Mouse (Mus musculus): ENCODE data around the gene Zfp263. TPM values are rescaled to one million over a fixed set of nuclear protein-coding genes. Genes with fewer than 3 reads are reported as not detected.
A peak's percentile ranks its signal among the peaks of the same experiment; 100 is the strongest.

The Zfp263 gene
- polyA plus RNA-seq (2015; fragmentation: Nextera tagmentation; extraction: Ambion mirVana): 43.8 and 51.8 TPM in 2 replicates

GRCm38 (mm10) chr16:3743503-3744185, at the start of gene Zfp263:
Gene Zfp263 (plus strand): TSS chr16:3744093.
- Histone ChIP-seq H3K9me3 (ENCODE audit: low read length) (peaks cover 15% of the 10 kb centered on the region), H3K27ac (ENCODE audit: low read length) (peak within 1 kb of the TSS; percentile 96), H3K27me3 (ENCODE audit: insufficient read depth, low read length) (no peaks in the 10 kb centered on the region), H3K4me2 (replicated peaks; ENCODE audit: low read depth, low read length) (peak within 1 kb of the TSS; percentile 95), H3K4me3 (ENCODE audit: low read length) (peak within 1 kb of the TSS; percentile 97), H3K9ac (replicated peaks; ENCODE audit: low read length) (peak within 1 kb of the TSS; percentile 93), H3K36me3 (ENCODE audit: insufficient read depth, low read length) (peaks cover 30% of the 10 kb centered on the region), H3K4me1 (ENCODE audit: insufficient read depth, low read length) (peaks cover 22% of the 10 kb centered on the region)
- ATAC-seq (ENCODE audit: low FRiP score, low TSS enrichment): peak; percentile 99
- under 1% methylated on average over 42 of the region's 42 CpGs for WGBS

- Histone ChIP-seq H3K9me3 (ENCODE audit: low read length) (no peaks in the 10 kb centered on the region), H3K4me3 (ENCODE audit: low read length) (no peak overlapping the region), H3K4me2 (replicated peaks; ENCODE audit: low read depth, low read length) (no peak overlapping the region), H3K36me3 (ENCODE audit: insufficient read depth, low read length) (no peaks in the 10 kb centered on the region), H3K27ac (ENCODE audit: low read length) (no peak overlapping the region), H3K9ac (replicated peaks; ENCODE audit: low read length) (no peak overlapping the region), H3K27me3 (ENCODE audit: insufficient read depth, low read length) (no peaks in the 10 kb centered on the region), H3K4me1 (ENCODE audit: insufficient read depth, low read length) (no peaks in the 10 kb centered on the region)
- WGBS: 81% methylated on average over 8 of the region's 8 CpGs
- ATAC-seq (ENCODE audit: low FRiP score, low TSS enrichment): no peak
Measured at GRCm38 (mm10) chr16:3699281-3699680, 44.6 kb upstream of the Zfp263 start.

- Histone ChIP-seq H3K4me3 (ENCODE audit: low read length) (no peak overlapping the region), H3K4me2 (replicated peaks; ENCODE audit: low read depth, low read length) (no peak overlapping the region), H3K36me3 (ENCODE audit: insufficient read depth, low read length) (no peaks in the 10 kb centered on the region), H3K9me3 (ENCODE audit: low read length) (no peaks in the 10 kb centered on the region), H3K4me1 (ENCODE audit: insufficient read depth, low read length) (no peaks in the 10 kb centered on the region), H3K9ac (replicated peaks; ENCODE audit: low read length) (no peak overlapping the region), H3K27ac (ENCODE audit: low read length) (no peak overlapping the region), H3K27me3 (ENCODE audit: insufficient read depth, low read length) (no peaks in the 10 kb centered on the region)
- WGBS: 60% methylated on average over 1 of the region's 1 CpGs
- ATAC-seq (ENCODE audit: low FRiP score, low TSS enrichment): no peak
Measured at GRCm38 (mm10) chr16:3700893-3701292, 43.0 kb upstream of the Zfp263 start.

- no peak overlapping the region for H3K4me2 ChIP-seq (replicated peaks; ENCODE audit: low read depth, low read length)
- no peaks in the 10 kb centered on the region for H3K36me3 ChIP-seq (ENCODE audit: insufficient read depth, low read length)
- no peaks in the 10 kb centered on the region for H3K9me3 ChIP-seq (ENCODE audit: low read length)
- 58% methylated on average over 6 of the region's 6 CpGs for WGBS
- H3K27me3 ChIP-seq (ENCODE audit: insufficient read depth, low read length): no peaks in the 10 kb centered on the region
- no peak for ATAC-seq (ENCODE audit: low FRiP score, low TSS enrichment)
- no peaks in the 10 kb centered on the region for H3K4me1 ChIP-seq (ENCODE audit: insufficient read depth, low read length)
- no peak overlapping the region for H3K27ac ChIP-seq (ENCODE audit: low read length)
- H3K4me3 ChIP-seq (ENCODE audit: low read length): no peak overlapping the region
- H3K9ac ChIP-seq (replicated peaks; ENCODE audit: low read length): no peak overlapping the region
Measured at GRCm38 (mm10) chr16:3706680-3707079, 37.2 kb upstream of the Zfp263 start.

- H3K27me3 ChIP-seq (ENCODE audit: insufficient read depth, low read length): no peaks in the 10 kb centered on the region
Measured at GRCm38 (mm10) chr16:3714731-3715130, 29.2 kb upstream of the Zfp263 start.

GRCm38 (mm10) chr16:3717980-3718379, 25.9 kb upstream of the Zfp263 start, which contains the start of gene Mefv:
Gene Mefv (minus strand): TSS chr16:3718097.
- Histone ChIP-seq H3K4me1 (ENCODE audit: insufficient read depth, low read length) (no peaks in the 10 kb centered on the region), H3K27ac (ENCODE audit: low read length) (no peak within 1 kb of the TSS), H3K27me3 (ENCODE audit: insufficient read depth, low read length) (no peaks in the 10 kb centered on the region), H3K36me3 (ENCODE audit: insufficient read depth, low read length) (no peaks in the 10 kb centered on the region), H3K4me3 (ENCODE audit: low read length) (no peak within 1 kb of the TSS), H3K9ac (replicated peaks; ENCODE audit: low read length) (no peak within 1 kb of the TSS), H3K9me3 (ENCODE audit: low read length) (no peaks in the 10 kb centered on the region), H3K4me2 (replicated peaks; ENCODE audit: low read depth, low read length) (no peak within 1 kb of the TSS)
- ATAC-seq (ENCODE audit: low FRiP score, low TSS enrichment): no peak
- 85% methylated on average over 6 of the region's 6 CpGs for WGBS

More at GRCm38 (mm10) chr16:3714731-3715130, 29.2 kb upstream of the Zfp263 start:
- H3K9me3 ChIP-seq (ENCODE audit: low read length): no peaks in the 10 kb centered on the region
- H3K4me2 ChIP-seq (replicated peaks; ENCODE audit: low read depth, low read length): no peak overlapping the region
- 91% methylated on average over 2 of the region's 2 CpGs for WGBS
- ATAC-seq (ENCODE audit: low FRiP score, low TSS enrichment): no peak
- H3K36me3 ChIP-seq (ENCODE audit: insufficient read depth, low read length): no peaks in the 10 kb centered on the region
- H3K4me1 ChIP-seq (ENCODE audit: insufficient read depth, low read length): no peaks in the 10 kb centered on the region
- no peak overlapping the region for H3K9ac ChIP-seq (replicated peaks; ENCODE audit: low read length)
- H3K27ac ChIP-seq (ENCODE audit: low read length): no peak overlapping the region
- H3K4me3 ChIP-seq (ENCODE audit: low read length): no peak overlapping the region

- Histone ChIP-seq H3K4me3 (ENCODE audit: low read length) (no peak overlapping the region), H3K9ac (replicated peaks; ENCODE audit: low read length) (no peak overlapping the region), H3K36me3 (ENCODE audit: insufficient read depth, low read length) (no peaks in the 10 kb centered on the region), H3K4me1 (ENCODE audit: insufficient read depth, low read length) (no peaks in the 10 kb centered on the region), H3K4me2 (replicated peaks; ENCODE audit: low read depth, low read length) (no peak overlapping the region), H3K27ac (ENCODE audit: low read length) (no peak overlapping the region), H3K9me3 (ENCODE audit: low read length) (no peaks in the 10 kb centered on the region), H3K27me3 (ENCODE audit: insufficient read depth, low read length) (no peaks in the 10 kb centered on the region)
- WGBS: 75% methylated on average over 3 of the region's 3 CpGs
- ATAC-seq (ENCODE audit: low FRiP score, low TSS enrichment): no peak
Measured at GRCm38 (mm10) chr16:3723231-3723630, 20.7 kb upstream of the Zfp263 start.

- Histone ChIP-seq H3K27ac (ENCODE audit: low read length) (no peak overlapping the region), H3K4me3 (ENCODE audit: low read length) (no peak overlapping the region), H3K36me3 (ENCODE audit: insufficient read depth, low read length) (no peaks in the 10 kb centered on the region), H3K9ac (replicated peaks; ENCODE audit: low read length) (no peak overlapping the region), H3K4me1 (ENCODE audit: insufficient read depth, low read length) (no peaks in the 10 kb centered on the region), H3K9me3 (ENCODE audit: low read length) (no peaks in the 10 kb centered on the region), H3K27me3 (ENCODE audit: insufficient read depth, low read length) (no peaks in the 10 kb centered on the region), H3K4me2 (replicated peaks; ENCODE audit: low read depth, low read length) (no peak overlapping the region)
- no peak for ATAC-seq (ENCODE audit: low FRiP score, low TSS enrichment)
- 80% methylated on average over 6 of the region's 6 CpGs for WGBS
Measured at GRCm38 (mm10) chr16:3727980-3728720, 15.7 kb upstream of the Zfp263 start.

- H3K4me3 ChIP-seq (ENCODE audit: low read length): no peak overlapping the region
- no peaks in the 10 kb centered on the region for H3K27me3 ChIP-seq (ENCODE audit: insufficient read depth, low read length)
- WGBS: 85% methylated on average over 4 of the region's 4 CpGs
- no peak overlapping the region for H3K9ac ChIP-seq (replicated peaks; ENCODE audit: low read length)
- no peak overlapping the region for H3K27ac ChIP-seq (ENCODE audit: low read length)
- no peak overlapping the region for H3K4me2 ChIP-seq (replicated peaks; ENCODE audit: low read depth, low read length)
- no peak for ATAC-seq (ENCODE audit: low FRiP score, low TSS enrichment)
- no peaks in the 10 kb centered on the region for H3K4me1 ChIP-seq (ENCODE audit: insufficient read depth, low read length)
- H3K9me3 ChIP-seq (ENCODE audit: low read length): no peaks in the 10 kb centered on the region
- no peaks in the 10 kb centered on the region for H3K36me3 ChIP-seq (ENCODE audit: insufficient read depth, low read length)
Measured at GRCm38 (mm10) chr16:3732612-3733011, 11.3 kb upstream of the Zfp263 start.

- WGBS: 75% methylated on average over 1 of the region's 1 CpGs
- Histone ChIP-seq H3K27ac (ENCODE audit: low read length) (no peak overlapping the region), H3K4me2 (replicated peaks; ENCODE audit: low read depth, low read length) (no peak overlapping the region), H3K36me3 (ENCODE audit: insufficient read depth, low read length) (no peaks in the 10 kb centered on the region), H3K9me3 (ENCODE audit: low read length) (no peaks in the 10 kb centered on the region), H3K4me1 (ENCODE audit: insufficient read depth, low read length) (no peaks in the 10 kb centered on the region), H3K9ac (replicated peaks; ENCODE audit: low read length) (no peak overlapping the region), H3K27me3 (ENCODE audit: insufficient read depth, low read length) (no peaks in the 10 kb centered on the region), H3K4me3 (ENCODE audit: low read length) (no peak overlapping the region)
- no peak for ATAC-seq (ENCODE audit: low FRiP score, low TSS enrichment)
Measured at GRCm38 (mm10) chr16:3733198-3733732, 10.6 kb upstream of the Zfp263 start.

All from kidney, embryonic 16.5 days (tissue).